Mouse (Mus musculus): ENCODE results near the gene Fmo2.

Fmo2 gene

DNA sequence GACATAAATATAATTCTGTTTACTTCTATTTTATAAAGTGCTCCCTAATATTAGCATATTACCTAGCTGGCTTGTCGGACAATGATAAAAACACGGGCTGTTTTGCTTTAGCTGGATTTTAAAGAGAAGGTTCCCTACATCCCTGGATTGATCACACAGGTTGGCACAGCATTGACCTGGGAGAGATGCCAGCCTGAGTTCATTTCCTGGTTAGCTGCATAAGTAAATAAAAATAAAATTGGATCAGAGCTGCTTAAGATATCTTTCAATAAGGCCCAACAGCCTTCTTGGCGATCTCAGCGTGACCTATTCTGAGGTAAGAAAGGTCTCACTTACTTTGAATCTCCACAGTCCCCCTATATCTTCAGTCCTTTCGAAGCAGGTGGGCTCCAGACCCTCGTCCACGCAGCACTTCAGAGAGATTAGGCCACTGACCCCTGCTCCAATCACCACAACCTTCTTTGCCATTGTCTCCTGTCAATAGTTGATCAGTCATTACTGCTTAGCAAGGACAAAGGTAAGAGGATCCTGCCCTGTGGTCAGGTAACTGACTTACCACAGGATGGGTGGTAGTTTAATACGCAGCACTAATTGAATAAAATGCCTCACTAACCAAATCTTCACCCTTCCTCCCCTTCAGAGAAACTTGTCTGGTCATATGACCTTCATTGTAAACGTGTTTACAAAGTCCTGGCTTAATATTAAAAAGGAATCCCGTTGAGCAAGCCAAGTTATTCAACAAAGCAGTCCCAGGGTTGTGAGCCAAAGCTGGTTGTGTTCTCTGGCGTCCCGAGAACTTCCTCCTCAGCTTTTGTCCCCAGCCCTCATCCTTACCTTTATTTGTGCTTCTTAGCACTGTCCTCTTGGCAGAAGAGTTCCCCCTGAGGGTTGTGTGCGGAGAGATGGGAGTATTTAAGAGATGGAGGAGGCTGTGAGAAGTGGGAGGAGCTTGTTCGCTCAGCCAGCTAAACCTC, at the start of gene Fmo2:
TSS of gene Fmo2 (minus strand) at position 889 of the 974 bp plus-strand sequence.
- peak in 1 of 2 experiments; percentile 46 for DNase-seq (ENCODE audit: inconsistent age in 2 of 2, low spot score in 1 of 2)

DNA sequence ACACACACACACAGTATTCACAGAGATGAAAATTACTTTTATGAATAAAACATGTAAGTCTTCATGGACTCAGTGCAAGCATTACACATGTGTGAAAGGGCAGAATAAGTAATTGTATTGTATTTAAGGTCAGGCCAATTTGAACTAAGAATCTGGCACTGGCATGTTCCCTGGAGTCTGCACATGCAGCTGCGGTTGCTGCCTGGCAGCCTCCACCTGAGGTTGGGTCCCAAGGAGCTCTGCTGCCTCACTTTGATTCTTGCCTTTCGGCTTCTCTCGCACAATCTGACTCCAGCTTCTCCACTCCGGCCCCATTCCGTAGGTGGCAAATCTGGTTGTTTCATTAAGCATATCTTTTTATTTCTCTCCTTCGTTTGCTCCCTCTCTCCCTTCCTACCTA, 49.4 kb upstream of the Fmo2 start:
- no peak for DNase-seq (ENCODE audit: inconsistent age in 2 of 2, low spot score in 1 of 2)

DNA sequence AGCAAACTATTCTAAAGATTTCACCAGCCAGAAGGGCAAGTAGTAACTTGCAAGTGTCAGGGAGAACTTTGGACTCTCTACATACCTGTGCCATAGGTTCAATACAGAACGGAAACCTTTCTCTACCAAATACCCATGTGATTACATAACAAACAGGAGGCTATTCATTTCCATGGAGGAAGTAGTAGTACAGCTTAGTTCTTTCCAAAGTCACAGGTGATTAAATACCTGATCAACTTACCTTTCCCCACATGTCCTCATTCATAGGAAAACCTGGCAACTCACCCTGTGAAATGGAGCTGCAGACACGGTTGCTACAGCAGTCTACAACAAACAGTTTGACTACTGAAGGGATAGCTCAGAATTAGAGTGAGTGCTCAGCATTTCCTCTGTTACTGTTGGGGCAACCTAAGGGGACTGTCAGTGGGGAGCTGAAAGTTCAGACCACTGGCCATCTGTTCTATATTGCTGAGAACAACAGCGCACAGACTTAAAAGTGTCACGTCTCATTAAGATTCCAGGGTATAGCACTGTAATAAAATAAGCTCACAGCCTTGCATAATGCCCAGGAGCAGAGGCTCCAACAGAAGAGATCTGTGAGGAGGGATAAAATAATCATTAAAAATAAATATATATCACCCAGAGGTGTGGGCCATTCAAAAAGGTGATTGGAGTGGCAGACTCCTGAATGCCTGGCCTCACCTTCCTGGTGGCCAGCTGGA, 48.5 kb upstream of the Fmo2 start:
- no peak for DNase-seq (ENCODE audit: inconsistent age in 2 of 2, low spot score in 1 of 2)

DNA sequence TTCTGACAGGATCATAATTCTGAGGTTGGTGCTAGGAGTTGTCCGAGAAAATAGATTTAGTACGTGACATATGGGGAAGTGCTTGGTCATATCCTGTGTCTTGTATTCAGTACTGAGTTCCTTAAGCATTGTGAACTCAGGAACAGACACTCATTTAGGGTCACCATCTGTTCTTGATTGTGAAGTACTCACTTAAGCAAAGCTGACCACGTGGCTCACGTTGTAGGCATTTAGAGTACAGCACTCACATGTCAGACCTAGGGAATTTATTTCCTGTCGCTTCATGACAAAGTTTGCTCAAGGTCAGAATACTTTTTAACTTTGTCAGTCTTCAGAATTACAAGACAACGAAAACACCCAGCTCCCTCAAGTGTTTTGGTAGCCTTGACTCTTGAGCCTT, 45.2 kb upstream of the Fmo2 start:
- peak in 1 of 2 experiments; percentile 27 for DNase-seq (ENCODE audit: inconsistent age in 2 of 2, low spot score in 1 of 2)

DNA sequence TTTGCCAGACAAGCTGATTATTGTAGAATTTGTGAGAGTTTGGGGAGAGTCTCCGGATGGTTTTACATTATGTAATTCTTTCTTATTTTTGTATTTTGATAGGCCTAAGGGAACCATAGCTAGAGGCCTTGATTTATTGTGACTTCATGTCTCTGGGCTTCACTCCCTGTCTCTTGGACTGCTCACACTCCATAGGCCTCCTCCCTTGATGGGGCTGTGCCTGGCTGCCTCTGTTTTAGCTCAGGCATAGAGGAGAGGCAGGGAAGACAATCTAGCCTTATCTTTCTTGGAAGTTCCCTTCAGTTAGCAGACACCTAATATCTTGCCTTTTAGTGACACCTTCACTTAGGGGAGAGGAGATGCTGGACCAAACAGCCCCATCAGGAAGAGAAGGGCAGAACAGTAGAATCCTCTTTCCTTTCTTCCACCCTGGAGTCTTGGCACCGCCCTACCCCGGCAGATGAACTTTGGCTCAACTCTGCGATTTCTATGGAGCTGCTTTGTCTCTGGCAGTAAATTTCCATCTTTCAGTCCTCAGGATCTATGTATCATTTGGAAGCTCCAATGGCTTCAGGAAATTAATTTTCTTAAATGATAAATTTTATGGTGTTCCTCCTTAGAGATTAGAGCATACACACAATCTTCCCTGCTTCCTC, 40.3 kb upstream of the Fmo2 start:
- DNase-seq (ENCODE audit: inconsistent age in 2 of 2, low spot score in 1 of 2) = peak; percentile 21 to 57

DNA sequence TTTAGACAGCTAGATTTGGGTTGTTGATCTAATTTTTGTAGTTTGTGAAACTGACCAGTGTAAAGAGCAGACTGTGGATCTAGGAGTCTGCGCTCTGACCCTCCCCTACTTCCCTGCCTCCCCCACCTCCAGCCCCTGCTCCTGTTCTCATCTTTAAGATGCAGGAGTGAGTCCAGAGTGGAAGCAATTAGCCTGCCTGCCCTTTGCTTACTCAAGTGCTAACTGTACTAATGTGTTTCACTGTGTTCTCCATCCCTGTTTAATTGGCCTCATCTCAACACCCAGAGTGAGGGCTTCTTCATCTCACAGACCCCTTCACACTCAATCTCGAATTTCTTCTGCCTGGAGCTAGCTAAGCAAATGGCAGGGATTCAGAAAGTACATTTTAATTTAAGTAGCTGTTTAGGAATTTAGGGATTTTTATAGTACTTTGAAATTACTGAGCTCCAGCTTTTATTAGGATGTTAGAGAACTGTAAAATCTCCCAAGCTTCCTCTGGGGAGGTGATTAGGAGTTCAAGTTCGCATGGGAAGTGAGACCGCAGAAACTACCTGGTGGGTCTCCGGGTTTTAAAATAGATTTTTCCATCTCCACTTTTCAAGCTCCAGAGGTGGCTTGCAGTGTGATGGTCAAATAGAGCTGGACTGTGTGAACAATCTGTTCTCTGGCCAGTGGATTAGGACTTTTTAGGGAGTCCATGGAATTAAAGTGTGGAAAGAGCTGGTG, 39.6 kb upstream of the Fmo2 start:
- no peak for DNase-seq (ENCODE audit: inconsistent age in 2 of 2, low spot score in 1 of 2)

DNA sequence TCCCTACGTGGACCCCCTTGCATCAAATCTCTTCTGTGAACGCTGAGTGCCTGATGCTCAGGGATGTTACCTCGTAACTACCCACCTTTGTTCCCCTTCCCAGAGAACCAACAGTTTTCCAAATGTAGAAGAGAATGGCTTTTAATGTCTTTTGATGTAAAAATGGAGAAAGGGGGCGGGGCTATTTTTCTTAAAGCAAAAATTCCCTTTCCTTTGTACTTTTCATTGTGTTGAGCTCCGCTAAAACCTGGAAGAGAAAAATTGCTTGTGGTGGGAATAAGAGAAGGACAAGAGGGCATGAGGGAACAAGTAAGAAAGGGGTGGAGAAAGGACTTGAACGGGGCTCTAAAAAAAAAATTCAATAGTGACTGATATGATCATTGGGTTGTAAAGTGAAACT, 38.9 kb upstream of the Fmo2 start, which contains the start of gene Fmo6:
TSS of gene Fmo6 (minus strand) at position 101 of the 400 bp plus-strand sequence.
- DNase-seq (ENCODE audit: inconsistent age in 2 of 2, low spot score in 1 of 2) = no peak

DNA sequence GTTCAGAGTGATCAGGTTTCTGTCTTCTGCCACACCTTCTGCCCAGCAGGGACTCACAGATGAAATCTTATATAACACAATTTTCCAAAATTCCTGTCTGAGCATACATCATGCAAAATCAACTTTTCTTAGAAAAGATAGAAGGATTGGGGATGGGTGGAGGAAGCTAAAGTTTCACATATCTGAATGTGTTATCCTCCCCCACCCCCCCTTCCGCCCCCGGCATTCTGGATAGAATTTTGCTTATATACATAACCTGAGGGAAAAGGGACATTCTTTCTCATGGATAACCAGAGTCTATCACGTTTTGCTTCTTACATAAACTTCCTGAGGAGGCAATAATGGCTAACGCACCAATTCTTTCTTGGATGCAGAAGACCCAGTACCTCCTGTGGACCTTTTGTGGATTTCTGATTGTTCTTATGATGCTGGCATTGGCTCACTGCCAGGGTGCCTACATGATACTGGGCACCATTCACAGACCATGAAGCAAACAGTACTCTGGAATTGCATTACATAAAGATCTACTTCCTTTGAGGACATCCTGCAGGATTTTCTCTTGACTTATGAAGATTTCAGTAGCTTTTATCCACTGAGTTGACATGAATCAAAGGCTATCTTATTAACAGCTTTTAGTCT, 36.0 kb upstream of the Fmo2 start:
- no peak for DNase-seq (ENCODE audit: inconsistent age in 2 of 2, low spot score in 1 of 2)

DNA sequence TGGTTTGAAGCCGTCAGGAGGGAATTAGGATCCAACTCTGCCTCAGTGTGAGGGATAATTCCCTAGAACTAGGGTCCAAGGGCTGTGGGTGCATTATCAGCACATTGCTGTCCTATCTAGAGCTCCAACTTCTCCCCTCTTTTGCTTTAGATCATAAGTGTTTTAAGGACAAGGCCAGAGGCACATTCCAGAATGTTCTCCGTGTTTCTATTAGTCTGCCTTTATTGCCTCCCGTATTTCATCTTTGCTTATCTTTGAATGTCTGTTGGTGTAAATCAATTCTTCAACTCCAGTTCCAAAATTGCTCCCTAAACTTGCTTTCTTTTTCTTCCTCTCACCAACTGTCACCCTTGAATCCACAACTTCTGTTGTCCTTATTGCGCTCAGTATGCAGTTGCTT, 33.9 kb upstream of the Fmo2 start:
- DNase-seq (ENCODE audit: inconsistent age in 2 of 2, low spot score in 1 of 2) = no peak

DNA sequence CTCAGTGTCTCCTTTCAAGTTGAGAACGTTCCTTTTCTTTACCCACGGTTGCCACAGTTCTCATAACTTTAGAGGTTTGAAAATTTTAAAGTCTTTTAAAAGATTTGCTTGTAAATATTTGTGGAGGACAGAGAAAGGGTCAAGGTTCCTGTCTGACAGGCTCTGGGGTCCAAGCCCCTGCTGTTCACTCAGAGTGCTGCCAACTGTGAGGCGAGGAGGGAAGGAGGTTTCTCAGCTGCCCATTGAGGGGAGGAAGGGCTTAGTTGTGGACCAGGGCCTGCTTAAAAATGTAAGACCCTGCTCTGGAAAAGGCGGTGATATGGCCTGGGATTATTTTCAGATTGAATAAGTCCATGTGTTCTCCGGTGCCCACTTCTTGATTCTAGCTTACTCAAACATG, 33.4 kb upstream of the Fmo2 start:
- no peak for DNase-seq (ENCODE audit: inconsistent age in 2 of 2, low spot score in 1 of 2)

DNA sequence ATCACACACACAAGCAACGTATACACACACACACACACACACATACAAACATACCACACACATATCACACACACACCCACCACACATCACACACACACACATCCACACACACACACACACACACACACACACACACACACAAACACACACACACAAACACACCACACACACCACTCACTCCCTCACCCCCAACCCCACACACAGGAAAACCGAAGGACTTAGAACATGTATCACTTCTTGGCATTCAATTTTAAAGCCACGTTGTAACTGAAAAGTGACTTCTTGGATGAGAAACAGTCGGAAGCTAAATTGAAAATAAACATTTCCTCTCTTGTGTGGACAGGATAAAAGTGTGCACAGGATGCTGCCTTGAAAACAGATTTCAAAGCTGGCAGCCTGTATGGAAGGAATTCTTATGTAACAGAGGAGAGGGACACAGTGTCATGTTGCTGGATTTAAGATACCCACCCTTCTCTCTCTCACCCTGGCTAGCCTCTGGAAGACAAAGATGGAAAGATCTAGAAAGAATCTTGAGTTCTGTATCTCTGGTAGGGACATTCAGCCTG, 32.9 kb upstream of the Fmo2 start:
- peak in 1 of 2 experiments; percentile 36 for DNase-seq (ENCODE audit: inconsistent age in 2 of 2, low spot score in 1 of 2)

DNA sequence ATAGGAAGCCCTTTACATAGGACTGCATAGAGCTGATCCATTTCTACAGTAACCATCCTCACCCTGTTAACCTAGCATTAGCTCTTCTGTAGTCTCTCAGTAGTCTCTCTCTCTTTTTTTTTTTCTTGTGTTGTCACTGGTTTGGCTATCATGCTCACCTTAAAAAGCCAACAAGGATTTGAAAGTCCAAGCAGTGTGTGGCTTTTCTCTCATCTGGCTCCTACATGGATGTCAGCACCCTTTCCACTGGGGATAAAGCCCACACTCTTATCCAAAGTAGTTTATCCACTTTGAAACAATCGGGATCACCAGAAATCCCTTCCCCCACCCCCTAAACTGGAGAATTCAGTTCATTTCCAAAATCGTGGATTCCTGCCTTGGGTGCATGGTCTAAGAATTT, 32.1 kb upstream of the Fmo2 start:
- DNase-seq (ENCODE audit: inconsistent age in 2 of 2, low spot score in 1 of 2) = no peak

DNA sequence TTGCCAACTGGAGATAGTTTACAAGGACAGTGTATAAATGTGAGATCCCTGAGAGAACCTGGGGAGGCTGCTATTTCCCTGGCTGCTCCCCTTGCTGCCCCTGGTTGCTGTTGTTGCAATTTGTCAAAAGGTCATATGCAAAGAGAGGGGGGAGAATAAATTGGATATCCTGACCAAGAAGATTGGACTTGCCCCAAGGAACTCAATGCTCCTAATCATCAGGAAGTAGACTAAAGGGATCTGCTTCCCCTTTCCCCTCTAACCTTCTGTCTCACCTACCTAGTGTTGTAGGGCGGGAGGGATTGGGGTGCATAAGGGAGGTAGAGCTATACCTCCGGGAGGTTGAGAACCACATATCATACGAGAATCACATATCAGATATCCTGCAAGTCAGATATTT, 30.6 kb upstream of the Fmo2 start:
- no peak for DNase-seq (ENCODE audit: inconsistent age in 2 of 2, low spot score in 1 of 2)

DNA sequence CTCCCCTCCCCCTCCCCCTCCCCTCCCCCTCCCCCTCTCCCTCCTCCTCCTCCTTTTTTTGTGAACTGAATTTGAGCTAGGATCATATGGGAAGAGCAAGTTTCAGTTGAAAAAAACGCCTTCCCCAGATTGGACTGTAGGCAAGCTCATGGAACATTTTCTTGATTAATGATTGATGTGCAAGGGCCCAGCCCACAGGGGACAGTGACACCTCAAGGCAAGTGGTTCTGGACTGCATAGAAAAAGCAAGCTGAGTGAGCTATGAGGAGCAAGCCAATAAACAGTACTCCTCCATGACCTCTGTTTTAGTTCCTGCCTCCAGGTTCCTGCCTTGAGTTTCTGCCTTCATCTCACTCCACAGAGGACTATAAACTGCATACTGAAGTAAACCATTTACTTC, 26.6 kb upstream of the Fmo2 start:
- no peak for DNase-seq (ENCODE audit: inconsistent age in 2 of 2, low spot score in 1 of 2)

DNA sequence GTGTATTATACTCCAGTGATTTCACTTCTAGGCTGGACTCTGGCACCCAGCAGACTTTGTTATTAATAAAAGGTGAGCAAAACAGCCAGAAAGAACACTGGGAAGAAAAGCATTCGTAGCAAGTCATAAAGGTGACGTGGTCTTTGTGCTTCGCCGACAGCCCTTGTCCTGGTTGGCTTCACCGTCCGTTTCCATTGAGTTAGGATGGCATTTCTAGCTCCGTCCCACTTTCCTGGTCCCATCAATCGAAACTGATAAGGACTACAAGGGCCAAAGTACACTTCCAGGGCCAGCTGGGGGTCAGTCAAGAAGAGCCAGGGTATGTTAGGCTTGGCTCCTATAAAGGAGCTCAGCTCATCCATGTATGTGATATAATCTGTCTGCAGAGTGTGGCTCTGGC, 18.1 kb upstream of the Fmo2 start:
- DNase-seq (ENCODE audit: inconsistent age in 2 of 2, low spot score in 1 of 2) = no peak

DNA sequence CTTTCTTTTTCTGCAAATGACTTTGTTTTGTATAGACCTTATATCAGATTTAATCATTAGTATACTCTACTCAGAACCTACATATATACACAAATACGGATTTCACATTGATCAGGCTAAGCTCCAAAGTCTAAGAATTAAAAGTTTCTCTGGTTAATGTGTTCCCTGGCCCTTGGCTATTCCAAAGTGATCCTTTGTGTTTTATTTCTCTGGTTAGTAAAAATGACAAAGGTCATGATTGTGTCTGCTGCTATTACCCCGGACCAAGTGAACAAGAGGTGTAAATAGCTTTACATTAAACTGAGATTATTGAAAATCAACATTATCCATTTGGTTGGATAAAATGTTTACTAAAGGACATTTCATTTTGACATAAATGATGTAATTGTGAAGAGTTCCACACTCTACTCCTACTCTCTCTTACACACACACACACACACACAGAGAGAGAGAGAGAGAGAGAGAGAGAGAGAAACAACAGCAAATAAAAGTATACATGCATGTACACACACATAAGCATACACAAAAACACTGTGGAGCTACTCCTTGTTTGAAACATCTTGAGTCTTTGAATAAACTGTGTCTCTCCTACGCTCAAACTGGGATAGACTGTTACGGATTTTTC, 16.5 kb upstream of the Fmo2 start:
- DNase-seq (ENCODE audit: inconsistent age in 2 of 2, low spot score in 1 of 2) = no peak

DNA sequence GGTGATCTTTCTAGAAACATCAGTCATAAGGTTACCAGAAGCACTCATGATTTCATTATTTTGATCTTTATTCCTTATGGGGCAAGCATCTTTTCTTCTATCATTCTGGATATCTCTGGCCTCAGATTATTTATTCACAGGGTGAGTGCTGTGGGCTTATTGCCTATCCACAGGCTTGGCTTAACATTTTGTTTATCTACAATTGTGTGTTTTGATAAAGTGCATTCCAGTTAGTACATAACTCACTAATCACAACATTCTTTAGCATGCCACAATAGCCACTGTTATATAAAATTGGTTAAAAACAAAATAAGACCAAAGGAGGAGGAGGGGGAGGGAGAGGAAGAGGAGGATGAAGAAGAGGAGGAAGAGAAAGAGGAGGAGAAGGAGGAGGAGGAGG, 13.6 kb upstream of the Fmo2 start:
- DNase-seq (ENCODE audit: inconsistent age in 2 of 2, low spot score in 1 of 2) = no peak

DNA sequence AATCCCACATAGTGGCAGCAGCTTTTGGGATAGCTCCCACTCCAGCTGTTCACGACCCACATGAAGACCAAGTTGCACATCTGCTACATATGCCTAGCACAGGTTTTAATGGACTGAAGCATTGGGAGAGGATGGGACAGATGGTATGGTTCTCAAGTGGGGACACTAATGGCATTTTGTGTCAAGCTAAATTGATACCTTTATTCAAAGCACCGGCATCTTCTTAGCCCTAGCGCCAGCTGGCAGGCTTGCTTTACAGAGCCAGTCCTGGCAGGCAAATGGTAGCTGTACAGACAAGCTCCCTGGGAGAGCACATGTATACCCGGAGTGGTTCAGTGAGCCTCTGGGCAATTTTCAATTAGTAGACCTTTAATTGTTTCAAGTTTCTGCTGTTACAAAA, 3.4 kb upstream of the Fmo2 start:
- DNase-seq (ENCODE audit: inconsistent age in 2 of 2, low spot score in 1 of 2) = no peak

DNA sequence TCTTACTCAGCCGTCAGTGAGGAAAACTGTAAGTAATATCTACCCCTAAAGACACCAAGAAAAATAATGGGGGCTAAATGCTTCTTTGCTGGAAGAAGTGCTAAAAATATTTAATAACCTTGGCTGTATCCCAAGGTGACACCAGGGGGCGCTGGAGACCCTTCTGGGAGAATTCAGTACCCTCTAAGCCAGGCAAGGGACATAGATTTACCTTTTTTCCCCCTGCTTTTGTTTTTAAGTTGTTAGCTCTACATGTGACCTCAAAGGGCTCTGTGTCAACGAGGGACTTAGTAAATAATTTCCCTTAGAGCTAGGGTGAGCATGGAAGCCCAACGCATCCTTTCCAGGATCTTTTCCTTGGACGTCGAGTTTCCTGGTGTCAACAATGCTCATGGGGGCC, 2.6 kb downstream of the Fmo2 start:
- peak; percentile 60 to 88 for DNase-seq (ENCODE audit: inconsistent age in 2 of 2, low spot score in 1 of 2)

DNA sequence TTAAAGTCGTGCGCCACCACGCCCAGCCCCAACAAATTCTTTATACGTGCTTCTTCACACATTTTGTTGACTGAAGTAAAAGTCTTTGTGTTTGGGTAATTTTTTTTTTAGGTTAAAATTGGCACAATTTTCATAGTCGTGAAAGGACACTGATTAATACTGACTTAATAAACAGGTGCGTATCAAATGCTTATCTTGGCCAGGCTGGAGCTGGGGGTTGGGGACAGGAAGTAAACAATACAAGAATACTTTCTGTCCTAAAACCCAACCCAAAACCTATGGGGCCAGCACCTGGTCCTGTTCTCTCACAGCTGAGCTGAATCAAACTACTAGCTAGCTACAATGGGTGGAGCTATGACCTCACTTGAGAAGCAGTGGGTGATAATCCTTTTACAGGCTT, 5.5 kb downstream of the Fmo2 start:
- no peak for DNase-seq (ENCODE audit: inconsistent age in 2 of 2, low spot score in 1 of 2)
